Mouse (Mus musculus): Measurements from ENCODE around the gene Misp.

- no peak for TF ChIP-seq CTCF (conservative IDR thresholded peaks at IDR 0.05; ENCODE audit: insufficient read depth, insufficient read length, low read depth, low read length)
- no peak for TF ChIP-seq POLR2A (IDR thresholded peaks at IDR 0.05; ENCODE audit: low read depth, low read length)
Observed at GRCm38 (mm10) chr10:79836918-79837317, 16.1 kb downstream of the Misp start.

All from kidney, adult 2 months (tissue).